Mouse (Mus musculus) CH12F3 (cell line): ENCODE results near the gene Ddx23.

Source experiments
- in situ Hi-C: fragments of 300-500 bp; cut with MboI; formaldehyde crosslinking; loops from 2 replicates; pipeline ENCODE4 v1.14.3; 2020; ENCODE audit warnings: low sequenced_read_pairs

The Ddx23 gene

DNA sequence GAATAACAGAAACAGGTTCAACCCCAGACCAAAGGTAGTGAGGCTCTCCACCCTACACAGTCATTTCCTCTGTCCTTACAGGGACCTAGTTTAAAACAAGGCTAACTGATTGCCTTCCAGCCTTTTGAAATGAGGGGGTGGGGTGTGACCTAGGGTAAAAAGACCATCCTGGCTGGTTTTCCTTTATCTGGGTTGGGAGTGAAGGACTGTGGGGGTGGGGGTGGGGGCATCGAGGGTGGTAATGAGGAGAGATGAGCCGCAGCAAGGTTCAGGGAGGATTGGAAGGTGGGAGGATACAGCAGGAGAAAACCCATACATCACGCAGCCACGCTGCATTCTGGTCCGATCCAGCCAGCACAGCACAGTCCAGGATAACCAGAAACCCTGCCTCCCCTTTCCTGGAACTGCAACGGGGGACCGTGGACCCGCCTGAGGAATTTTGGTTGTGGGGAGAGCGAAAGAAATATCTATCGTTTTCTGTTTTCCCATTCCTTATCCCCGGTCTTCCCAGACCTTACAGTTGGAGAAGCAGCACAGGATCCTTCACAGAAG, 12.4 kb upstream of the Ddx23 start:
- in situ Hi-C loops: no loop called here

DNA sequence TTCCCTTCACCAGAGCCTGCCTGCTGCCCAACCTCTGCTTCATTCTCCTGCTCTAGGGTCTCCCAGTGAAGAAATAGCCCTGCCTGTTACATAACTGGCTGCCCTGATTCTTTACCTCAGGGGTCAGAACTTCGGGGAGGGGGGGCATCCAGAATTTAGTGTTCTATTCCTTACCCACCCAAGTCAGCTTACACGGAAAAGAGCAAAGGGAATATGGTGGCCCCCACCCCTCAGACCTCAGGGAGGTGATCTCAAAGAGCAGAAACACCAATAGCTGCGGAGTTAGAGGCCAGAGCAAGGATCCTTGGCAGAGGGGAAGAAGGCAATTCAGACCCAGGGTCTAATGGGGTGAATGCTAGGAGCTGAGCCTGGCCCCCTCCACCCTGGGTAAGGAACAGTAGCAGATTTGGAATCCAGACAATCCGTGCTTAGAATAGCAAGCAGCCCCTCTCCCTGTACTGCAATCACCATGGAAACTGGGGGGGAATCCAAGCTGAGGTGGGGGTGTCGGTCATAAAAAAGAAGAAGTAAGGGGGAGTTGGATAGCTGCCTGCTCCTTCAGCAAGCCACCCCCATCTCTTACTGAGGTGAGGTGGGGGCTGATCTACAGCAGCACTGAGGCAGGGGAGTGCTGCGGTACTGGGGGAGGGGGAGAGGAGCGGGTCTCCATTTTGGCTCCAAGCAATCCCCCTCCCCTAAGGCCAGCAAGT, 11.7 kb upstream of the Ddx23 start:
- in situ Hi-C loops: no loop called here

DNA sequence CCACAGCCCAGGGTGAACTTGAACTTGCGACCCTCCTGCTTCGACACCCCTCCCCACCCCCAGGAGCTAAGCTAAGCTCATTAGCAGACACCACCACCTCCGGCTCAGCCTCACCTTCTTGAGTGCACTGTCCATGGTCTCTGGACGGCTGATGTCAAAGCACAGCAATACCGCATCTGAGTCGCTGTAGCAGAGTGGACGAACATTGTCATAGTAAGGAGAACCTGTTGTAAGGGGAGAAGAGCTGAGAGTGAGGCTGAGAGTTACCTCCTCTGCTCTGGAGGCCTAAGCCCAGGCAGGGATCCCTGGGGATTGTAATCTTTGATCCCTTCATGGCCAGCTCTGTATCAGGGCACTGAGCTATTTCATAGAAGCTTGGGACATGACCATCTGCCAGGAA, 11.0 kb upstream of the Ddx23 start:
- in situ Hi-C loops: no loop called here

DNA sequence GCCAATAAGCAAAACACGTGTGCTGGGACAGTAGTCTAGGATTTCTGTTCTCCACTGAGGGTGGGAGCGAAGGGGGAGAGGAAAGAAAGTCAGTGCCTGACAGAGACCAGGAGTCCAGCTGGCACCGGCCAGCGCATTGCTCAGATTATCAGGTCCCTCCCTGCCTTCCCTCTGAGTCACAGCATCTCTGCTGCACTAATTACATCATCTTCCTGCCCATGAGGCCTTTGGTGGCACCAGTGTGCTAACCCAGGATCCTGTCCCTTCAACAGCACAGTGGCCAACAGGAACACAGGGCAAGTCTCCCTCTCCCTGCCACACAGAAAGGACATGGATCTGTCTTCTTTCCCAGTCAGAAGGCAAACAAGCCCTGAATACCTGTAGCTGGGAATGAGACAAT, 9.9 kb upstream of the Ddx23 start:
- in situ Hi-C loops: no loop called here

DNA sequence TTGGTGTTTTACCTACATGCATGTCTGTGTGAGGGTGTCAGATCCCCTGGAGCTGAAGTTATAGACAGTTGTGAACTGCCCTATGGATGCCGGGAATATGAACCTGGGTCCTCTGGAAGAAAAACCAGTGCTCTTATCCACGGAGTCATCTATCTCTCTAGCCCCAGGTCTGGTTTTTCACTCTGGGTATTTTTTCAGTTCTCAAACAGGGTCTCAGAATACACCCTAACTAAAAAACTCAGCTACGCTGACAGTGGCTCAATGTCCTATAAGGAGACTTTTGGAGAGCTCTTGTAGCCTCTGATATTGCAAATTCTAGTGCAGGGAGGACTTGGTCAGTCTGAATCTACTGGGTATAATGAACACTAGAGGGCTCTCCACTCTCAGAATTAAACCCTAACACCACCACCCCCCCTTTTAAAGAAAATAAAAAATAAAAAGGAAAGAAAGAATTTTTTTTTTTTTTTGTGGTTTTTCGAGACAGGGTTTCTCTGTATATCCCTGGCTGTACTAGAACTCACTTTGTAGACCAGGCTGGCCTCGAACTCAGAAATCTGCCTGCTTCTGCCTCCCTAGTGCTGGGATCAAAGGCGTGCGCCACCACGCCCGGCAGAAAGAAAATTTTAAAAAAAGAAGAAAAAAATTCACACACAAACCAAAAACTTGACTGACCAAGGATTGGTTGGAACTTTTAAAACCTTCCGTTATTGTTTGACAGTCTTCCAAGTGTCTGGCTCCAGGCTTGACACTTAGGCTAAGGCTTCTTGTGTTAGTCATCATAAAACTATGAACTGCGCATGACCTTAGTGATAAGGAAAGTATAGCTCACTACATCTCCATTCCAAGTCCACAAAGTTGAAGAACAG, 1.6 kb upstream of the Ddx23 start:
- in situ Hi-C loops: no loop called here

DNA sequence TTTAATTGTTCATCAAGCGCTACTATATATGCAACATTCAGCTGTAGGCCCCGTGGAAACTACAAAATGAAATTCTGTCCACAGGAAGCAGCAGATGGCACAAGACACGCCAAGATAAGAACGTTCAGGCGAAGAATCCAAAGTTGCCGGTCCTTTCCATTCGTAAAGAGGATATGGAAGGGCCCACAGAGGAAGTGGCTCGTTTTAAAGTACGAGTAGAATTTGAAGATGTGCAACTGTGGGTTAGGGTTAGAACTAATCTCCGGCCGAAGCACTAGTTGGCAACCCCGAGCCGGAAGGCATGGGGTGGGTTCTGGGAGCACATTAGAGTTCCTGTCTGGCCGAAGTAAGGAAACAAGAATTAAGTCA, 512 bp downstream of the Ddx23 start:
- in situ Hi-C loops: no loop called here

DNA sequence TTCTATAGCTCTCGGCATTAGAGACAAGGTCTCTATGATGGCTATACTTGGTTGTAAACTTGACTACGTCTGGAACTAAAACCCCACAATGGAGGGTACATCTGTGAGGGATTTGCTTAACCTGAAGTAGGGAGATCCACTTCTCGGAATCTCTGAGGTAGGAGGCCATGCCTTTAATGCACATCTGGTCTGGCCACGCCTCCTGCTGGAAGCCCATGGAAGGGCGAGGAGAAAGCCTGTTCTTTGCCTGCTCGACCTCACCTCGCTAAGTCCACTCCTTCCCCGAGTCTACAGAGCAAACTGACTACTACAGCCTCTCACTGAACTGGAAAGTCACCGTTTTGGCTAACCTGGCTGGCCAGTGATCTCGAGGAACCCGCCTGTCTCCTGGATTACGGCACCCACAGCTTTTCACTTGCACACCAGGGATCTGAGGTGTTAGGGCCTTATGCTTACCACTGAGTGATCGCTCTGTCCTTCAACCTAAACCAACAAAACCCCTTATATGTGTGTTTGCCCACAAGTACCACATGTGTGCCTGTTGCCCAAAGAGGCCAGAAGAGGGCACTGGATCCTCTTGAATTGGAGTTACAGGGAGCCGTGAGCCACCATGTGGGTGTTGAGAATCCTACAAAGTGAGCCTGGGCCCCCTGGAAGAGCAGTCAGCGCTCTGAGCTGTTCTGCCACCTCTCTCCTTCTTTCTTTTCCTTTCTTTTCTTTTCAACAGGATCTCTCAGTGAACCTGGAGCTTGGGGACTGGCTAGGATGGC, 5.5 kb downstream of the Ddx23 start:
- in situ Hi-C loops: no loop called here

DNA sequence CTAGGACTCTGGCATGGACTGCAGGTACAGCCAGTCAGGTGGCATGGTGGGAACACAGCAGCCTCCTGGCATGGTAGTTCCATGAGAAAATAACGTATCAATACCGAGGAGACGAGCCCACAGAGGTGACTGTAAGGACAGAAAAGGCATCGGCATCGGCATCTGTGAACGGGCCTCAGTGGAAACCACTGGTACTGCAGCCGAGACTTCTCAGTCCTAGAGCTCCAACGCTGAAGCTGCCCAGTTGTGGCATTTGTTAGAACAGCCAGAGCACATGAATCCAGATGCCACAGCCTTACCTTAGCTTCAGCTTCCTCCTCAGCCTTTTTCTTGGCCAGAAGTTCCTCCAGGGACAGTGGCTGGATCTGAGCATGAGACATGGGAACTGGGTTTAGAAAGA, 10.5 kb downstream of the Ddx23 start:
- in situ Hi-C loops: no loop called here

DNA sequence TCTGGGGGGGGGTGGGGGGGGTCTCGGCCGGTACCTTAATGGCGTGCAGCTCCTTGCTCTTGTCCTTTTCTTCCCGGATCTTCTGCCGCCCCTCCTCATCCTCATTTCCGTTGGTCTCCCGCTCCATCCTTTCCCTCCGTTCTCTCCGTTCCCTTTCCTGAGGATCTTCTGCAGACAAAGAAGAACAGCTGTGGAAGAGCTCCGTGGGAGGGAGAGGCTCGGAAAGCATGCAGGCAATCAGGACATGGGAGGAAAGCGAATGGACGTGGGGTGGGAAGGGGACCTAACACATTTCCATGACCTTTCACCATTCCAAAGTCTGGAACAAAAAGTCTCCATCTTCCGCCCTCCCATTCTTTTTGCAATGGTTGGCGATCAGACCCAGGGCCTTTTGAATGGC, 11.3 kb downstream of the Ddx23 start:
- in situ Hi-C loops: no loop called here

DNA sequence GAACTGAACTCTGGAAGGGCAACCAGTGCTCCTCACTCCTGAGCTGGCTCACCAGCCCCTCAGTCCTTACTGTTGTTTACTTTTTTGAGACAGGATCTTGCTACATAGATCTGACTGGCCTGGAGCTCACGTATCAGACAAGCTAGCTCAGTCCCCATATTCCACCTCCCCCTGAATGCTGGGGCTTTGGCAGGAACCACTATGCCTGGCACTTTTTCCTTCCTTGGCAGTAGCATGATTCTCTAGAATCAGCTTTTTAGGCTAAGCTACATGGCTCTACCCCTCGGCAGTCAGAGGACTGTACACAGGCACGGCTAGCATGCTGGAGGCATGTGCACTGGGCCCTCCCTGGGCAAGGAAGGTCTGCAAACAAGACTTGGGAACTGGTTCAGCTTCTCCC, 14.6 kb downstream of the Ddx23 start:
- in situ Hi-C loops: no loop called here

DNA sequence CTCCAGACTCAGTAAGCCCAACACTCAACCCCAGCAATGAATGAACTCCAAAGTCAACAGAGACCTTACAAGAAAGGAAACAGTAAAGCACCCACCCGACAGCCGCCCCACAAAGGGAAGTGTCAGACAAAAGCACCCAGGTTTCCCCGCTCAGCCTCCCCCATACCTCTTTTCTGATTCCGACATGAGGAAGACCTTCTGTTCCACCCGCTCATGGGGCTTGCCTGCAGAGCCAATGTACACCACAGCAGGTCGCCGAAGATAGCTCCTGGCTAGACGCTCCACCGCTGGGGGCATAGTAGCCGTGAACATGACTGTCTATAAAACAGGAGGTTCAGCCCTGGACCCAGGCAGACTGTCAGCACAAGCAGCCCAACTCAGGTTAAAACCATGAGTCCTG, 15.4 kb downstream of the Ddx23 start:
- in situ Hi-C loops: no loop called here

DNA sequence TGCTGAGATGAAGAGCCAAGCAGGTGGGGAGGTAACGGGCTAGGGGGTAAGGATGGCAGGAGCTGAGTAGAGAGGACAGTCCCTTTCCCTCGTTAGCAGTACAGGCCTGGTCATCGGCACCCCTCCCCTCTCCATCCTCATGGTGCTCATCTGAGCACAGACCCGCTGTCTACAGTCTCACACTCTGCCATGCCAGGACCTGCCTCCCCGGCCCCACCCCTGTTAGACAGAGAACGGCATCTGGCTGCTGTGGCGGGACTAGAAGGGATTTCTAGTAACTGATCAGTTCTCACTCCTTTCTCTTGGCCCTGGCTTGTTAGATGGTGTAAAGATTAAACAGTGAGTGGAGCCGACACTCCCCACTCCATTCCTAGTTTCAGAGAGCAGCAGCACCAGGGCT, 16.0 kb downstream of the Ddx23 start:
- in situ Hi-C loops: no loop called here

DNA sequence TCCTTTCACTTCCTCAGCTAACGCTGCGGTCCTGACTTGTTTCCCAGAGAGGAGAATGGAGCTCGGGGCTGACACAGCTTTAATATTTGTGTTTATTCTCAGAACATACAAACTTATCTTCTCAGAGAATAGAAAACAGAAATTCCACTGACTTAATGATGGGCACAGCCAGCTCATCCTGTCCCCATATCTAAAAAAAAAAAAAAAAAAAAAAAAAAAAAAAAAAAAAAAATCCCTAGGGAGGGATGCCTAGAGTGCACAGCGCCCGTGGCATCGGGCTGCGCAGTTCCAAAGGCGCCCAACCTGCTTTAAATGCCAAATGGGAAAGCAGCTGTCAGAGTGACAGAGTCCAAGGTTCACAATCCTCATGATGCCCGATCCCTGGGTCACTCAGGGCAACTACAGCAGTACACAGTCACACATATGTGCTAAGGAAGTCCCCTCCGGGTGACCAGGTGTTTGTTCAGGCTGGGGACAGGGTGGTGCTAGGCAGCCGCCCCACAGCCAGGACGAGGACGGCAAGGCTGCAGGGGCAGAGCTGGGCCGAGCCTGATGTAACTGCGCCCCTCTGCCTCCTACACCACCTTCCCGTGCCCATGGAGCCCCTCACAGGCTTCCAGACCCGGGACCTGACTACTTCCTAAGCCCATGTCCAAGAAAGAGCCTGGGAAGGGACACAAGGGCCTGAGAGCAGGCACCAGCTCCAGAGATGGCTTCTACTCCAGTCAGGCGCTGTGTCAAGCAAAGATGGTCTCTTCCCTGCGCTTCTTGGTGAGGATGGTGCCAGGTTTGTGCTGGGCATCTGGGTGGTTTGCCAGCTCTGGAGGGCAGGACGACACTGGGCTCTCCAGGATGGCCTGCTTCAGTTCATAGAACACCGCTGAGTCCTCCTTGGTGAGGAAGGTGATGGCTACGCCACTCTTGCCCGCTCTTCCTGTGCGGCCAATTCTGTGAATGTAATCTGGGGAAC, 17.4 kb downstream of the Ddx23 start:
- in situ Hi-C loops: no loop called here

DNA sequence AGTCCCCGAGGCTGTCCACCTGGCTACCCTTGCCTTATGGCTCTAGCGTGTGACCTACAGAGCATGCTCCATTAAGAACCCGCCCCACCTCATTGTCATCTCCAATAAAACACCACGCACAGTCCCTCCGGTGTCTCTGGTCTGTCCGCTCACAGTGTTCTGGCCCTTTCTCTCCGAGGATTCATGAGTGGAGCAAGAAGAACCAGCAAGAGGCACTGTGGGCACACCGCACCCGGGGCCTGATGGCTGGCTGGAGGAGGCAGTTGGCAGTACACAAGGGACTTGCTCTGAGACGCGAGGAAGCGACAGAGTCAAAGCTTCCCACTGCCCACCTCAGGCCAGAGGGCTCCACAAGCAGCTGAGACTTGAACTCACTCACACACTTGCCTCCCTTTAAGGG, 18.3 kb downstream of the Ddx23 start:
- in situ Hi-C loops: no loop called here

DNA sequence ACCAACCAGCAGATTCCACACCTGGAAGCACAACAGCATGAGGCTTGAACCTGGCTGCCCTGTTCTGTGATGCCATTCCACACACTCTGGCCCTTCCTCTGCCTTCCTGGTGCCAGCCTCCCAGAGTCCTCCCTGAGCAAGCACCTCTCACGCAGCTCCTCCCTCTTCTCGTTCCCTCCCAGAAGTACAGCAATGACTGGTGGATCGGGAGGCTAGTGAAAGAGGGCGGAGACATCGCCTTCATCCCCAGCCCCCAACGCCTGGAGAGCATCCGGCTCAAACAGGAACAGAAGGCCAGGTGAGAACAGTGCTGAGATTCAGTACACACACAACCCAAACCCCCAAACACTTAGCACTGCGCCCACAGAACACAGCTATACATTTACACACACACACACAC, 22.5 kb downstream of the Ddx23 start:
- in situ Hi-C loops: no loop called here

DNA sequence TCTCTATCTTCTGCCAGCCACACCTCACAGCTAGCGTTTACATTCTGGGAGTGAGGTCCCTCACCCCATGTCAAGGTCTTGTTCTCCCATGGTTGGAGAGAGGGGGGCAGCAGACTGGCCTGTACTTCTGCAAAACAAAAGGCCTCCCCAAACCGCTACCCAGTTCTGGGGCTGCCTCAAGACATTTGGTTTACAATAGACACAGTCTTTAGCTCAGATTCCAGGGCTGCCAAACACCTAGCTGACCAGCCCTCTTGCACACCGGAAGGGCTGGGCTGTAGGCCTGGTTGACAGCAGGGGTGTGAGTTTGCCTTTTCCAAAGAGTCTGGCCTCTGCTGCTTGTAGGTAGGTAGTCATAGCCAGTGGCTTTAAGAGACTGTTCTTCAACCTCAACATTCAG, 25.5 kb downstream of the Ddx23 start:
- in situ Hi-C loops: no loop called here

DNA sequence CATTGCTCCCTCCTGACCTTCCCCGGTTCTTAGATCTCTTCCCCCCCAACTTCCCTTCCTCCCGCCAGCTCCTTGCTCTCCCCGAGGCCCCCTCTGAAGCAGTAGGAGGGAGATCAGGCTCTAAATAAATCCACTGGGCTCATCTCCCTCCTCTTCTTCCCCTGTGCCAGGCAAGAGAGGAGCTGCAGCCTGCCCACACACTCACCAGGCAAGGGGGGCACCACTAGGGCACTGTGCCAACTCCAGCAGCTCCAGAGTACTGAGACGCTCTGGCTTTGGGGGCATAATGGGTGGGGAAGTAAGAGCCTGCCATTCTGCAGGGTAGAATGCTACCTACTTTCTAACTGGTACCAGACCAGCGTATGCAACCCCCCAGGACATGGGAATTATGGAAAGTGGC, 26.2 kb downstream of the Ddx23 start:
- in situ Hi-C loops: no loop called here

DNA sequence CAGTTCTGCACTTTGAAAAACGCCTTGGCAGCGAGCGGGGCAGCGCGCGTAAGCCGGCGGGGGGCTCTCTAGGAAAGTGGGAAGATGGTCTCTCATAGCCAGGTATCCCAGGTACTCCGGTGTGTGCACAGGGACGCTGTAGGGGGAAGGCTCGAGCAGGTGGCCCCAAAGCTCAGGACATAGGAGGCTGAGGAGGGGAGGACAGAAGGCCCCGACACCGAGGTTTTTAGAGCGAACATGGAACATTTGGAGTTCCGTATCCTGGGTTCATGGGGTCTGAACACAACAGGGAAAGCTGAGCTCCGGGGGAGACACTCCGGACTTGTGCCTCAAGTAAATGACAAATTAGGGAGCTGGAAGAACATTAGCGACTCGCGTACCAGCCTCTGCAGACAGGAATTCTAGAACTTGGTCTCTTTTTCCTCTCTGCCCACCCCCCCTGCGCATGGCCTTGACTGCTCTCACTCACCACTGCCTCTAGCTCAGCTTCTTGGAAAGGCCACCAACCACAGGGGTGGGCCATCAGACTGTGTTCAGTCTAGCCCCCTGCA, 27.3 kb downstream of the Ddx23 start:
- in situ Hi-C loops: no loop called here

DNA sequence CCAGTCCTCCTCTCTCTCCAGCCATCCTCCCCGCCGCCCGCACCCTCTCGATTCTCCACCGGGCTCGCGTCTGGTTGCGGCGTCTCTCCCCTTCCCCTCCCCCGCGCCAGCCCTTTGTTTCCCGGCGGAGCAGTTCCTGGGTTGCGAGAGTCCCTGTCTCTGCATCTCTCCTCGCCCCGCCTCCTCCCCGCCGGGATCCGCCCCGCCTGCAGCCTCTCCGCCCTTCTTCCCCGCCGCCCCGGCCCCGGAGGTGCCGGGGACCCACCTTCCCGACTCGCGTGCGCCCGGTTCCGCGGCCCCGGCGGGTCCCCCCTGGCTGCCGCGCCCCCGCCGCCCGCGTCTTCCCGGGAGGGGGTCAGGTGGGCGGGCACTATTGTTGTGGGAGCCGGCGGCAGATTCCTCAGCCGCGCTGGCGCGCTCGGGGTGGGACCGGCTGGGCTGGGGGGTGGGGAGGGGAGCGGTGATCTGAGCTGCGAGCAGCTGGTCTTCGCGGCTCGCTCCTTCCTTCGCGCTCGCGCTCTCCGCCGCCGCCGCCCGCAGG, 28.1 kb downstream of the Ddx23 start:
- in situ Hi-C loops: no loop called here
